Mouse (Mus musculus) lung, embryonic 16.5 days (tissue): ENCODE data around the gene Grid2ip. TPM values are rescaled to one million over a fixed set of nuclear protein-coding genes. Genes with fewer than 3 reads are reported as not detected.
"Not testable (repeated sequence)": the region's sequence is repeated elsewhere in the genome, so short reads cannot be mapped to it uniquely, and the experiment has no call there.

ENCODE experiments used
- ATAC-seq: fragments of 200-750 bp; cut with Nextera tagmentation; 2 replicates; pipeline ENCODE4 v1.8.0; 2017; ENCODE audit warnings: low read depth, mild to moderate bottlenecking, moderate library complexity
- H3K27ac ChIP-seq: fragments of 300-500 bp; sonication (generic); 2 replicates; pipeline ENCODE4 v1.5.1; 2014; ENCODE audit warnings: mild to moderate bottlenecking, control low read depth, low read length
- H3K27me3 ChIP-seq: fragments of 300-500 bp; sonication (generic); 2 replicates; pipeline ENCODE4 v1.6.1; 2014; ENCODE audit warnings: low read depth, low read length, mixed read lengths; ENCODE audit not compliant: control insufficient read depth, insufficient read depth
- H3K36me3 ChIP-seq: fragments of 300-500 bp; sonication (generic); 2 replicates; pipeline ENCODE4 v1.6.1; 2014; ENCODE audit warnings: low read length; ENCODE audit not compliant: control insufficient read depth, insufficient read depth
- H3K4me1 ChIP-seq: fragments of 300-500 bp; sonication (generic); replicated peaks from 2 replicates; pipeline ENCODE4 v1.6.1; 2014; ENCODE audit warnings: low read length, mixed read lengths; ENCODE audit not compliant: control insufficient read depth, insufficient read depth
- H3K4me2 ChIP-seq: fragments of 300-500 bp; sonication (generic); 2 replicates; pipeline ENCODE4 v1.6.1; 2014; ENCODE audit warnings: low read depth, low read length, control low read depth
- H3K4me3 ChIP-seq: fragments of 300-500 bp; sonication (generic); 2 replicates; pipeline ENCODE4 v1.5.1; 2014; ENCODE audit warnings: mild to moderate bottlenecking, low read length, control low read depth
- H3K9ac ChIP-seq: fragments of 300-500 bp; sonication (generic); 2 replicates; pipeline ENCODE4 v1.6.1; 2014; ENCODE audit warnings: low read length, control low read depth
- H3K9me3 ChIP-seq: fragments of 300-500 bp; sonication (generic); 2 replicates; pipeline ENCODE4 v1.6.1; 2016; ENCODE audit warnings: low read length; ENCODE audit not compliant: control insufficient read depth
- WGBS: fragments of 180-500 bp; shearing (Covaris S2); extraction: QIAGEN DNeasy Blood & Tissue Kit; methylation state at CpG from one replicate; pipeline ENCODE4 v1.1.7; 2014; 5-methylcytosine and 5-hydroxymethylcytosine counted together
- polyA plus RNA-seq: library from polyadenylated mRNA; unstranded; fragments of >200 nt; fragmentation: Nextera tagmentation; extraction: Ambion mirVana; gene quantifications from 2 replicates; pipeline ENCODE4 v1.2.1, GENCODE M21; 2015

The Grid2ip gene
- polyA plus RNA-seq, 1 experiment from 2014 or later = 0.04 TPM

- Histone ChIP-seq H3K4me1 (no peaks in the 10 kb centered on the region; the same call in 1 of the 2 replicates), H3K4me3 (peak overlapping the region; percentile 21), H3K27me3 (peaks cover 49% of the 10 kb centered on the region), H3K36me3 (no peaks in the 10 kb centered on the region), H3K9me3 (peaks cover 3% of the 10 kb centered on the region; the same call in 1 of the 2 replicates), H3K4me2 (peak overlapping the region; percentile 47), H3K9ac (no peak overlapping the region), H3K27ac (no peak overlapping the region)
- 5% methylated on average over 21 of the region's 21 CpGs for WGBS
- ATAC-seq = peak; percentile 51
Measured at GRCm38 (mm10) chr5:143375242-143375641, 18.1 kb downstream of the Grid2ip start.

DNA sequence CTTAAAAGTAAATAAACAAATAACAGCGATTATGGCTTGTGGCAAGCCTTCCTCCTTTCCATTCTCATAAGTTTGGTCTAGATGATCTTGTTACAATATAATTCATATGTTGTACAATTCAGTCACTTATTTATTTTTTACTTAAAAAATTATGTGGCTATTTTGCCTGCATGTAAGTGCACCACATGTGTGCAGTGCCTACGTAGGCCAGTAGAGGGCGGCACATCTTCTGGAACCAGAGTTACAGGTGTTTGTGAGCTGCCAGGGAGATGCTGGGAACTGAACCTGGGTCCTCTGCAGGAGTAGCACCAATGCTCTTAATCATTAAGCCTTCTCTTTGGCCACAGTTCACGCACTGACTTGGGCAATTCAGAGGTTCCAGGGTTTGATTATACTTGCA is 19.0 kb downstream of the Grid2ip start:
- Histone ChIP-seq H3K36me3 (no peaks in the 10 kb centered on the region), H3K27ac (no peak overlapping the region), H3K9ac (no peak overlapping the region), H3K4me2 (no peak overlapping the region), H3K9me3 (peaks cover 3% of the 10 kb centered on the region; the same call in 1 of the 2 replicates), H3K4me3 (no peak overlapping the region), H3K4me1 (no peaks in the 10 kb centered on the region; the same call in 1 of the 2 replicates), H3K27me3 (peaks cover 40% of the 10 kb centered on the region)
- ATAC-seq = no peak
- 75% methylated on average over 4 of the region's 4 CpGs for WGBS

DNA sequence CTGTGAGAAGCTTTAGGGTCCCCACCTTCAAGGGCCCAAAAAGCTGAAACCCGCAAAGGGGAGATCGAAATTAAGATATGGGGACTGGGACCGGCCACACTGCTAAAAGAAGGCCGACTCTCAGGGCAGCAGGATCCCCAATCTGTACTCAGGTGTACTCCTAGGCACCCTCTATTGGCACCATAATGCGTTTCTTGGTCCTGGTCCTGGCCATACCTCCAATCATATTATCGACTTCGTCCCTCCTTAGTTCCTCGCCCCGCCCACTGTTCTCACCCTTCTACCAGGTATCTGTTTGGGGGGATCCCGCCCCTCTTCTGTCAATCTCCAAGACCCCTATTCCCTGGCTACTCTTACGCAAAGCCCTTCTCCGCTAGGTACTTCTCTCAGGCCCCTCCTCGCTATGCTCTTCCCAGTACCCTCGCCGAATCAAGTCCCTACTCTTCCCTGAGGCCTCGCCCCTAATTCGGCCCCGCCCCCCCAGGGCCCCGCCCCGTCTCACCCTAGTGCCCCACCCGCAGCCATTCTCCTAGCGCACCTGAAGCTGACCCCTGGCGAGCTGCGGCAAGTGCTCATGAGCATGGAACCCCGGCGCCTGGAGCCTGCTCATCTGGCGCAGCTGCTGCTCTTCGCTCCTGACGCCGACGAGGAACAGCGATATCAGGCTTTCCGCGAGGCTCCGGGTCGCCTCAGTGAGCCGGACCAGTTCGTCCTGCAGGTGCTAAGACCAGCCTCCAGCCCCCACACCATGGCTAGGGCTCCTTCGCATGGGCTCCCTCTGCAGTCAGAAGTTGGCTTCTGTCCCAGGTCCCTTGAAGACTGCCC is 29.9 kb downstream of the Grid2ip start:
- 8% methylated on average over 38 of the region's 39 CpGs for WGBS
- Histone ChIP-seq H3K27ac (no peak overlapping the region), H3K9ac (no peak overlapping the region), H3K27me3 (peaks cover 9% of the 10 kb centered on the region; the same call in 1 of the 2 replicates), H3K9me3 (no peaks in the 10 kb centered on the region), H3K4me2 (peak overlapping the region; percentile 66), H3K36me3 (no peaks in the 10 kb centered on the region), H3K4me1 (peaks cover 8% of the 10 kb centered on the region; the same call in 1 of the 2 replicates), H3K4me3 (peak overlapping the region; percentile 38)
- peak; percentile 88 for ATAC-seq

- H3K27me3 ChIP-seq = no peaks in the 10 kb centered on the region
- WGBS = 76% methylated on average over 7 of the region's 7 CpGs
Measured at GRCm38 (mm10) chr5:143394184-143394583, 37.0 kb downstream of the Grid2ip start.

DNA sequence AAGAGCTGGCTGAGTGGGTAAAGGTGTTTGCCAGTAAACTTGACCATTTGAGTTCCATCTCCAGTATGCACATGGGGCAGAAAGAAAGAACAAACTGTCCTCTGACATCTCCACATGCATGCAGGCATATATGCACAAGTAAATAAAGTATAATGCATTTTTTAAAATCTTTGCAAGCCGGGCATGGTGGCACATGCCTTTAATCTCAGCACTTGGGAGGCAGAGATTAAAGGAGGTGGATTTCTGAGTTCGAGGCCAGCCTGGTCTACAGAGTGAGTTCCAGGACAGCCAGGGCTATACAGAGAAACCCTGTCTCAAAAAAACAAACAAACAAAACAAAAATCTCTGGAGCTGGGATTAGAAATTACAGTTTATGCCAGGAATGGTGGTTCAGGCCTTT is 37.8 kb downstream of the Grid2ip start:
- H3K4me3 ChIP-seq, H3K9ac ChIP-seq, ATAC-seq, H3K4me2 ChIP-seq, H3K4me1 ChIP-seq, H3K9me3 ChIP-seq, H3K36me3 ChIP-seq, H3K27ac ChIP-seq, H3K27me3 ChIP-seq: not testable (repeated sequence)
- 83% methylated on average over 2 of the region's 2 CpGs for WGBS

More at GRCm38 (mm10) chr5:143394184-143394583, 37.0 kb downstream of the Grid2ip start:
- H3K9ac ChIP-seq = no peak overlapping the region
- no peaks in the 10 kb centered on the region for H3K9me3 ChIP-seq
- no peaks in the 10 kb centered on the region for H3K4me1 ChIP-seq
- H3K27ac ChIP-seq = no peak overlapping the region
- H3K4me2 ChIP-seq = no peak overlapping the region
- no peaks in the 10 kb centered on the region for H3K36me3 ChIP-seq
- no peak for ATAC-seq
- H3K4me3 ChIP-seq = no peak overlapping the region

- Histone ChIP-seq H3K4me1 (no peaks in the 10 kb centered on the region), H3K36me3 (no peaks in the 10 kb centered on the region), H3K9me3 (no peaks in the 10 kb centered on the region), H3K4me2 (no peak overlapping the region), H3K4me3 (no peak overlapping the region), H3K27me3 (no peaks in the 10 kb centered on the region), H3K9ac (no peak overlapping the region), H3K27ac (no peak overlapping the region)
- 40% methylated on average over 2 of the region's 2 CpGs for WGBS
- no peak for ATAC-seq
Measured at GRCm38 (mm10) chr5:143395649-143396048, 38.5 kb downstream of the Grid2ip start.

DNA sequence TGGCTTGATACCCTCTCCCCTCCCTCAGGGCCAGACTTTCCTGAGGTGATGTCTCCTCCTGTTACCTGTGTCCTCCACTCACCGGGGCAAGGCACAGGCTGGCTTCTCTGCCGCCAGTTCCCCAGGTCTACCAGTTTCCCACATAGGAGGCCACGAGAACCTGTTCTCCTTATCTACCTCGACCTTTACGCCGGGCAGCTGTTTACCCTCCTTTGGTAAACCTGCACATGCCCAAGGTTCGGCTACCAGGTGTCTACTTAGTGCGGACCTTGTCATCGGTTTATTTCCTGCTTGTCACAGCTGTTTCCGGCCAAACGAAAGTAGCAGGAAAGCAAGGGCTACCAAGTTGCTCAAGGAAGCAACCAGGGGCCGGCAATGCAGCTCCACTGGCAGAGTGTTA is 43.4 kb downstream of the Grid2ip start:
- Histone ChIP-seq H3K9ac (no peak overlapping the region), H3K4me1 (peaks cover 13% of the 10 kb centered on the region), H3K4me2 (no peak overlapping the region), H3K4me3 (no peak overlapping the region), H3K9me3 (no peaks in the 10 kb centered on the region), H3K27me3 (no peaks in the 10 kb centered on the region), H3K36me3 (no peaks in the 10 kb centered on the region), H3K27ac (no peak overlapping the region)
- no peak for ATAC-seq
- WGBS = 66% methylated on average over 12 of the region's 12 CpGs

DNA sequence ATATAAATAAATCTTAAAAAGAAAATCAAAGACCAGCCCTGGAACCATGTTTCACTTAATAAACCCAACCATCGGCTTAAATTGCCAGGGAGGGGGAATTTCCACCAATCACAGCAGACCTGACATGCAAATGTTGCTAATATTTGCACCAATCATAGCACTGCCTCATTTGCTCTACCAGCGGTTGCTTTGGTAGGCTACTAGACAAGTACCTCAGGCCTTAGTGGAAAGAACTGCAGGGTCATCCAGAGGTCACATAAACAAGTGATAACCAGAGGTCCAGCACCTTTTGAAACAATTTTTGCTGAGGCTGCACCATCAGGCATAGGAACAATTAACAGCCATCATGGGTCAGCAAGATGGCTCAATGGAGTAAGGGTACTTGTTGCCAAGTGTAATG is 44.4 kb downstream of the Grid2ip start:
- WGBS = 37% methylated on average over 2 of the region's 2 CpGs
- Histone ChIP-seq H3K36me3 (no peaks in the 10 kb centered on the region), H3K4me2 (no peak overlapping the region), H3K4me3 (no peak overlapping the region), H3K4me1 (peaks cover 14% of the 10 kb centered on the region), H3K9ac (no peak overlapping the region), H3K9me3 (no peaks in the 10 kb centered on the region), H3K27ac (no peak overlapping the region), H3K27me3 (no peaks in the 10 kb centered on the region)
- no peak for ATAC-seq

GRCm38 (mm10) chr5:143403221-143404147 is 46.3 kb downstream of the Grid2ip start, which contains the start of gene Kdelr2:
Gene Kdelr2, plus strand, starts transcription at chr5:143403838.
- H3K27ac ChIP-seq = peak within 1 kb of the TSS; percentile 87
- peaks cover 2% of the 10 kb centered on the region; the same call in 1 of the 2 replicates for H3K36me3 ChIP-seq
- peak; percentile 98 for ATAC-seq
- no peaks in the 10 kb centered on the region for H3K9me3 ChIP-seq
- H3K9ac ChIP-seq = peak within 1 kb of the TSS; percentile 92
- under 1% methylated on average over 71 of the region's 72 CpGs for WGBS
- peak within 1 kb of the TSS; percentile 91 for H3K4me3 ChIP-seq
- no peaks in the 10 kb centered on the region for H3K27me3 ChIP-seq
- peak within 1 kb of the TSS; percentile 69 for H3K4me2 ChIP-seq
- H3K4me1 ChIP-seq = peaks cover 14% of the 10 kb centered on the region
